Mouse (Mus musculus): ENCODE data around the gene Lamtor1. TPM values are rescaled to one million over a fixed set of nuclear protein-coding genes. Genes with fewer than 3 reads are reported as not detected.
A peak's percentile ranks its signal among the peaks of the same experiment; 100 is the strongest.

Lamtor1 gene
- polyA plus RNA-seq, 1 experiment, result 151 TPM

- no peak overlapping the region for H3K27ac ChIP-seq (ENCODE audit: insufficient read depth, low read length)
- TF ChIP-seq POLR2A (IDR thresholded peaks at IDR 0.05; ENCODE audit: low read depth, low read length) (no peak), CTCF (IDR thresholded peaks at IDR 0.05; ENCODE audit: borderline replicate concordance, insufficient read depth, low read length) (no peak)
Observed at GRCm38 (mm10) chr7:101869163-101869500, 36.6 kb upstream of the Lamtor1 start.

GRCm38 (mm10) chr7:101870629-101871028 lies 35.1 kb upstream of the Lamtor1 start, which contains the start of gene Folr1:
Folr1 (minus strand) TSS chr7:101870788.
- TF ChIP-seq POLR2A (IDR thresholded peaks at IDR 0.05; ENCODE audit: low read depth, low read length) (no peak), CTCF (IDR thresholded peaks at IDR 0.05; ENCODE audit: borderline replicate concordance, insufficient read depth, low read length) (no peak)
- Histone ChIP-seq H3K4me1 (ENCODE audit: control insufficient read depth, insufficient read depth, low read length) (no peaks in the 10 kb centered on the region; the same call in 1 of the 2 replicates), H3K4me3 (ENCODE audit: insufficient read depth, low read length) (no peak within 1 kb of the TSS), H3K27ac (ENCODE audit: insufficient read depth, low read length) (no peak within 1 kb of the TSS)

More at GRCm38 (mm10) chr7:101869163-101869500, 36.6 kb upstream of the Lamtor1 start:
- Histone ChIP-seq H3K4me3 (ENCODE audit: insufficient read depth, low read length) (no peak overlapping the region), H3K4me1 (ENCODE audit: control insufficient read depth, insufficient read depth, low read length) (no peaks in the 10 kb centered on the region; the same call in 1 of the 2 replicates)

DNA sequence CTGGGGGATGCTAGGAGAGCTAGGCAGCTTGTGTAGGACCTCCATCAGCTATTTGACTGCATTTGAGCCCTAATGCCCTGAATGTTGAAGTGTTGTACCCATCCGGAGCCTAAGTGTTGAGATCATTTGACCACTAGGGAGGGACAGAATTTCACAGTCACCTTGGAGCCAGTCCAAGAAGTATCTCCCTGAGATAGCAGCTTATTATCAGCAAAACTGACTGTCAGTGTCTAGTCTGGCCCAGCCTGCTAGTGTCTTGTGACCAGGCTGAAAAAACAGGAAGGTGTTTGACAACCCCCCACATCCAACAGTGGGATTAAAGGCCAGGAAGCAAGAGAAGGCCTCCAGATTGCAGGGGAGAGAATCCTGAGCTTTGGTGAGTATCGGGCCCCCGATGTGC lies 34.4 kb upstream of the Lamtor1 start:
- H3K27ac ChIP-seq (ENCODE audit: insufficient read depth, low read length), result no peak overlapping the region
- H3K4me1 ChIP-seq (ENCODE audit: control insufficient read depth, insufficient read depth, low read length), result no peaks in the 10 kb centered on the region; the same call in 1 of the 2 replicates
- H3K4me3 ChIP-seq (ENCODE audit: insufficient read depth, low read length), result no peak overlapping the region
- TF ChIP-seq POLR2A (IDR thresholded peaks at IDR 0.05; ENCODE audit: low read depth, low read length), result no peak
- TF ChIP-seq CTCF (IDR thresholded peaks at IDR 0.05; ENCODE audit: borderline replicate concordance, insufficient read depth, low read length), result no peak

- no peak overlapping the region for H3K27ac ChIP-seq (ENCODE audit: insufficient read depth, low read length)
- H3K4me3 ChIP-seq (ENCODE audit: insufficient read depth, low read length), result no peak overlapping the region
- TF ChIP-seq CTCF (IDR thresholded peaks at IDR 0.05; ENCODE audit: borderline replicate concordance, insufficient read depth, low read length) (no peak), POLR2A (IDR thresholded peaks at IDR 0.05; ENCODE audit: low read depth, low read length) (no peak)
- no peaks in the 10 kb centered on the region for H3K4me1 ChIP-seq (ENCODE audit: control insufficient read depth, insufficient read depth, low read length)
Observed at GRCm38 (mm10) chr7:101875978-101876377, 29.7 kb upstream of the Lamtor1 start.

DNA sequence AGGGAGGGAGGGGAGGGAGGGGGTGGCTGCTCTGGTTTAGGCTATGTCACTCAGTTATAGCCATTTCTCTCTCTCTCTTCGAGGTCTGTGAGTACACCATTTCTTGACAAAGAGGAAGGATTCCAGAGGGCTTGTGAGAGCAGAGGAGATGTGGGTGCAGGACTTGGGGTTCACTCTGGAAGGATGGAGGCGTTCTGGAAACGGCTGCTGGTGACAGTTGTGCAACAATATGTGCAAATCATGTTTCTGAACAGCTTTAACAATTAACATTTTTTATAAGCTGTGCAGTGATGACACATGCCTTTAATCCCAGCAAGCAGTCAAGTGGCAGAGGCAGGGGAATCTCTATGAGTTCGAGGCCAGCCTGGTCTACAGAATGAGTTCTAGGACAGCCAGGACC lies 24.8 kb upstream of the Lamtor1 start:
- TF ChIP-seq POLR2A (IDR thresholded peaks at IDR 0.05; ENCODE audit: low read depth, low read length), result no peak
- no peak for TF ChIP-seq CTCF (IDR thresholded peaks at IDR 0.05; ENCODE audit: borderline replicate concordance, insufficient read depth, low read length)
- Histone ChIP-seq H3K4me1 (ENCODE audit: control insufficient read depth, insufficient read depth, low read length) (no peaks in the 10 kb centered on the region), H3K27ac (ENCODE audit: insufficient read depth, low read length) (no peak overlapping the region), H3K4me3 (ENCODE audit: insufficient read depth, low read length) (no peak overlapping the region)

GRCm38 (mm10) chr7:101882413-101883154 lies 23.1 kb upstream of the Lamtor1 start:
- Histone ChIP-seq H3K4me3 (ENCODE audit: insufficient read depth, low read length) (no peak overlapping the region), H3K27ac (ENCODE audit: insufficient read depth, low read length) (no peak overlapping the region), H3K4me1 (ENCODE audit: control insufficient read depth, insufficient read depth, low read length) (no peaks in the 10 kb centered on the region)
- TF ChIP-seq CTCF (IDR thresholded peaks at IDR 0.05; ENCODE audit: borderline replicate concordance, insufficient read depth, low read length) (no peak), POLR2A (IDR thresholded peaks at IDR 0.05; ENCODE audit: low read depth, low read length) (no peak)

DNA sequence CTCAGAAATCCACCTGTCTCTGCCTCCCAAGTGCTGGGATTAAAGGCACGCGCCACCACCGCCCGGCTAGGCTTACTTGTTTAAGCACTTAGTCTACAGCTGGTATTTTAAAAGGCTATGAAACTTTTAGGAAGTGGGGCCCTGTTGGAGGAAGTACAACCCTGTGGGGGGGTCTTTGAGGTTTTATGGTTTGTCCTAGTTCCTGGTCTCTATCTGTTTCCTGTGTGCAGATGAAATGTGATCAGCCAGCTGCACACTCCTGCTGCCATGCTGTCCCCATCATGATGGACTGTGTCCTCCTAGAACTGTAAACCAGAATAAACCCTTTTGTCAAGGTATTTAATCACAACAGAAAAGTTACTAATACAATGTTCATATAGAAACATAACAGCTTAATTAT lies 21.5 kb upstream of the Lamtor1 start:
- H3K27ac ChIP-seq (ENCODE audit: insufficient read depth, low read length), result no peak overlapping the region
- TF ChIP-seq CTCF (IDR thresholded peaks at IDR 0.05; ENCODE audit: borderline replicate concordance, insufficient read depth, low read length) (no peak), POLR2A (IDR thresholded peaks at IDR 0.05; ENCODE audit: low read depth, low read length) (no peak)
- H3K4me3 ChIP-seq (ENCODE audit: insufficient read depth, low read length), result no peak overlapping the region
- no peaks in the 10 kb centered on the region for H3K4me1 ChIP-seq (ENCODE audit: control insufficient read depth, insufficient read depth, low read length)

DNA sequence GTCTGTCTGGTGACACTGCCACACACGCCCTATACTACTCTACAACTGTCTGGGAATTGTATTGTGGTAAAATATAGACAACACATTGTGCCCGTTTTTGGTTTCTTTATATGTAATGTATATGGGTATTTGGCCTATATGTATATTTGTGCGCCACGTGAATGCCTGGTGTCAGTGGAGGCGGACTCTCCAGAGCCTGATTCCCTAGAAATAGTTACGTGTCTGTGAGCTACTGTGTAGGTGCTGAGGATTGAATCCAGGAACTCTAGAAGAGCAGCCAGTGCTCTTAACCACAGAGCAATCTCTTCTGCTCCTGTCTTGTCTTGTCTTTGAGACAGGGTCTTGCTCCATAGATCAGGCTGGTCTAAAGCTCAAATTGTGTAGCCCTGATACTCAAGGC lies 19.4 kb upstream of the Lamtor1 start:
- Histone ChIP-seq H3K27ac (ENCODE audit: insufficient read depth, low read length) (no peak overlapping the region), H3K4me3 (ENCODE audit: insufficient read depth, low read length) (no peak overlapping the region), H3K4me1 (ENCODE audit: control insufficient read depth, insufficient read depth, low read length) (no peaks in the 10 kb centered on the region)
- TF ChIP-seq POLR2A (IDR thresholded peaks at IDR 0.05; ENCODE audit: low read depth, low read length) (no peak), CTCF (IDR thresholded peaks at IDR 0.05; ENCODE audit: borderline replicate concordance, insufficient read depth, low read length) (no peak)

DNA sequence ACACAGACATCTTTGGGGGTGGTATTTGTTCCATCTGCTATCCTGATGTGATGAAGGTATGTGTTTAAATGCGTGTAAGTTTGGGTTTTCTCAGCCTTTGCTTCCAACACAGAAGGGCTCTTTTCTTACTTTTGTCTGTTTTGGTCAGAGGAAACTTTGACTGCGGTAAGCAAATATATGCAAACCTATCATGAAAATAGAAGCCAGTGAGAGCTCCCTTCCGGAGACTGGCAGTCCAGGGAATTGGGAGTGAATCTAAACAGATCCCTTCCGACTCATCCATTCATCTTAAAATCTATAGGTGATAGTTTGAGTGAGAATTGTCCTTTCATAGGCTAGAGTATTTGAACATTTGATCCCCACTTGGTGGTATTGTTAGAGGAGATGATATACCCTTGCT lies 17.2 kb upstream of the Lamtor1 start:
- TF ChIP-seq CTCF (IDR thresholded peaks at IDR 0.05; ENCODE audit: borderline replicate concordance, insufficient read depth, low read length) (no peak), POLR2A (IDR thresholded peaks at IDR 0.05; ENCODE audit: low read depth, low read length) (no peak)

DNA sequence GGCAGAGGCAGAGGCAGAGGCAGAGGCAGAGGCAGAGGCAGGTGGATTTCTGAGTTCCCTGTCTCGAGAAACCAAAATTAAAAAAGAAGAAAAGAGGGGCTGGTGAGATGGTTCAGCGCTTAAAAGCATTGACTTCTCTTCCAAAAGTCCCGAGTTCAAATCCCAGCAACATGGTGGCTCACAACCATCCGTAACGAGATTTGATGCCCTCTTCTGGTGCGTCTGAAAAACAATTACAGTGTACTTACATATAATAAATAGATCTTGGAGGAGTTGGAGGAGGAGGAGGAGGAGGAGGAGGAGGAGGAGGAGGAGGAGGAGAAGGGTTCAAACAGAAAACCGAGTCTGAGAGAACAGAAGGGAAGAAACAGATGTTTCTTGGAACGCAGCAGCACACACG lies 10.0 kb upstream of the Lamtor1 start:
- Histone ChIP-seq H3K4me3 (ENCODE audit: insufficient read depth, low read length) (peak overlapping the region; percentile 45), H3K4me1 (ENCODE audit: control insufficient read depth, insufficient read depth, low read length) (no peaks in the 10 kb centered on the region), H3K27ac (ENCODE audit: insufficient read depth, low read length) (no peak overlapping the region)
- TF ChIP-seq POLR2A (IDR thresholded peaks at IDR 0.05; ENCODE audit: low read depth, low read length) (no peak), CTCF (IDR thresholded peaks at IDR 0.05; ENCODE audit: borderline replicate concordance, insufficient read depth, low read length) (no peak)

More for the DNA sequence above, 17.2 kb upstream of the Lamtor1 start:
- H3K4me1 ChIP-seq (ENCODE audit: control insufficient read depth, insufficient read depth, low read length), result no peaks in the 10 kb centered on the region
- H3K4me3 ChIP-seq (ENCODE audit: insufficient read depth, low read length), result no peak overlapping the region
- no peak overlapping the region for H3K27ac ChIP-seq (ENCODE audit: insufficient read depth, low read length)

All from embryonic fibroblast, embryonic 13.5 days (primary cell).